Mouse (Mus musculus): ENCODE results near the gene Trnau1ap. TPM values are rescaled to one million over a fixed set of nuclear protein-coding genes. Genes with fewer than 3 reads are reported as not detected.
A peak's percentile ranks its signal among the peaks of the same experiment; 100 is the strongest.

Gene Trnau1ap
- 66.8 and 73.1 TPM in 2 replicates for polyA plus RNA-seq (2014; fragmentation: Nextera tagmentation; extraction: Ambion mirVana)

DNA sequence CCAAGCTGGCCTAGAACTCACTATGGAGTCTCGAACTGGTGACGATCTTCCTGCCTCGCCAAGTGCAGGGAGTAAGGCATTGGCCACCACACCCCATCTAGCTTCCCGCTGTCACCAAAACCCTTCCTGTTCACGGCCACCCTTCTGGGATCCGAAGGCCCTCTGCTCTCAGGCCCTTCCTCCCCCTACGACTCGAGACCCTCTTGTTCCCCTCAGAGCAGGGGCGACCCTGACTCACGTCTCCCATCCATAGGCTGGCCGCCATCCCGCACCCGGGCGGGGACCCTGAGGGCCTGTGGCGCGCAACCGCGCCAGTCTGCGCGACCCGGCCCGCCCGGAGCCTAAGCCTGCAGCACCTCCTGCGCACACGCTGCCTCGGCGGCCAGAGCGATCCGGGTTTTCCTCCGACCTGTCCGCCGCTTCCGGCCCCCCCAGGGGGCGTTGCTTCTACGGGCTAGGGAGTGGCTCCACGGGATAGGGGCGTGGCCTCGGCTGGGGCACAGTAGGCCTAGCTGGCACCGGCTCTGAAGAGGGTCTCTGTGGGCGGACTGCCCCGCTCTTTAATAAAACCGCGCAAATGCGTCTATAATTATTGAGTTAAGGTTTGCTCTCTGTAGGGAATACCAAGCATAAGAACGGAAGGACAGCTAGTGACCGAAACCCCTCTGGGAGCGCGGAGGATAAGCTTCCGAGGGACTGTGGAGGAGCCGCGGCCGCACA lies at the start of gene Trnau1ap:
TSS of gene Trnau1ap (minus strand) at position 424 of the 720 bp plus-strand sequence.
- WGBS: under 1% methylated on average over 52 of the region's 52 CpGs

DNA sequence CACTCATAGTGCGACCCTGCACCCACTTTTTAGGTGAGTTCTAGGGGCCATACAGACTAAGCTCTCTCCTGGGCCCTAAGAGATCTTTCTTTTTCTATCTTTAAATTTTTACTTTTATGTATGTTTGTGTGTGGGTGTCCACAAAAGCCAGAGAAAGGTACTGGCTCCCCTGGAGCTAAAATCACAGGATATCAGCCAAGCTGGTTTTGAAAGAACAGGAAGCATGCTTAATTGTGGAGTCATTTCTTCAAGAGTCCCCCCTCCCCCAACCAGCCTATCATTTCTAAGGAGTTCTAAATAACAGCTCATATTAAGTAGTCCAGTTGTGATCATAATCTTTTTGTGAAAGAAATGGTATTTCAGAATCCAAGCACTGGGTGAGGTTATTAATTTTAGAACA lies 44.5 kb upstream of the Trnau1ap start:
- H3K4me2 ChIP-seq (replicated peaks): no peak overlapping the region
- H3K4me1 ChIP-seq (replicated peaks; ENCODE audit: control insufficient read depth, insufficient read depth, low read length): no peaks in the 10 kb centered on the region
- peaks cover 65% of the 10 kb centered on the region for H3K36me3 ChIP-seq (replicated peaks; ENCODE audit: control insufficient read depth, insufficient read depth)
- 89% methylated on average over 1 of the region's 1 CpGs for WGBS
- no peak overlapping the region for H3K4me3 ChIP-seq (replicated peaks; ENCODE audit: low read length)
- no peaks in the 10 kb centered on the region for H3K27me3 ChIP-seq (ENCODE audit: control insufficient read depth, insufficient read depth, low read length)
- H3K9me3 ChIP-seq (ENCODE audit: control insufficient read depth, low read length): no peaks in the 10 kb centered on the region
- H3K9ac ChIP-seq: no peak overlapping the region
- DNase-seq (ENCODE audit: low spot score) (no peak), ATAC-seq (ENCODE audit: low FRiP score) (no peak)
- no peak overlapping the region for H3K27ac ChIP-seq

More for the DNA sequence above, at the start of gene Trnau1ap:
- H3K4me1 ChIP-seq (replicated peaks; ENCODE audit: control insufficient read depth, insufficient read depth, low read length): peaks cover 12% of the 10 kb centered on the region
- no peaks in the 10 kb centered on the region for H3K9me3 ChIP-seq (ENCODE audit: control insufficient read depth, low read length)
- H3K4me2 ChIP-seq (replicated peaks): peak within 1 kb of the TSS; percentile 67
- DNase-seq (ENCODE audit: low spot score): peak; percentile 88
- peak within 1 kb of the TSS; percentile 80 for H3K9ac ChIP-seq
- peak within 1 kb of the TSS; percentile 64 for H3K4me3 ChIP-seq (replicated peaks; ENCODE audit: low read length)
- no peaks in the 10 kb centered on the region for H3K27me3 ChIP-seq (ENCODE audit: control insufficient read depth, insufficient read depth, low read length)
- peak; percentile 95 for ATAC-seq (ENCODE audit: low FRiP score)
- peaks cover 30% of the 10 kb centered on the region for H3K36me3 ChIP-seq (replicated peaks; ENCODE audit: control insufficient read depth, insufficient read depth)
- H3K27ac ChIP-seq: peak within 1 kb of the TSS; percentile 69

DNA sequence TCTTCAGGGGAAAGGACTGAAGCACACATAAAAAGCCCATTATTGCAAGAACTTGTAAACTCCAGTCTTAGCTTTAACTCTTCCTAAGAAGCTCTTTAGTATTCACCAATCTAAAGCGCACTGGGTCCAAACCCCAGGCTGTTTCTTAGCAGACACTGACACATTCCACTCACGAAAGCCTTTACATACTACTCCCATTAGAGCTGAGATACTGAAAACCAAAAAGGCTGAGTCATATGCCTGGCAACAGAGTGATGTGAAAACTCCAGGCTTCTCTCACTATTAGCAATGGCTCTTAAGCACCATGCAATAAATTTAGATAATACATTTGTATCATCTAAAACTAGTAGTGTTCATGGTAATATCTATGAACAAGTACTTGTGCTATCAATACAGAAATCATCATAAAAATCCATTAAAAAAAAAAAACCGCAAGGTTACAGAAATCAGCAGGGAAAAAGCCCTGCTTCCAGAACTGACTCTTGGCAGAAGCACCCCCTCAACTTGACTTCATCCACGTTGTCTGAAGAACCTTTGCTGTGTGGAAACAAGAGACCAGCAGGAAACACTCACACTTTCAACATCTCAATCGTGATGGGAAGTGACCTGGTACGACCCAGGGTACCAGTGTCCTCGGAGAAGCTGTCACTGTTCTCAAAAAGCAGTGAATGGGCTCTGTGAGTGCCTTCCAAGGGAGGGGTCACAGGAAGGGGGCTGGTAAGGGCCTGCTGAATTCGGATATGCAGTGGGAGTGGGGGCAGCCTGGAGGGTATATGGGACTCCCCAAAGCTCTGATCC lies 40.8 kb upstream of the Trnau1ap start:
- Histone ChIP-seq H3K4me2 (replicated peaks) (no peak overlapping the region), H3K27ac (no peak overlapping the region), H3K9ac (no peak overlapping the region), H3K4me1 (replicated peaks; ENCODE audit: control insufficient read depth, insufficient read depth, low read length) (no peaks in the 10 kb centered on the region), H3K9me3 (ENCODE audit: control insufficient read depth, low read length) (no peaks in the 10 kb centered on the region), H3K4me3 (replicated peaks; ENCODE audit: low read length) (no peak overlapping the region), H3K36me3 (replicated peaks; ENCODE audit: control insufficient read depth, insufficient read depth) (peaks cover 73% of the 10 kb centered on the region), H3K27me3 (ENCODE audit: control insufficient read depth, insufficient read depth, low read length) (no peaks in the 10 kb centered on the region)
- DNase-seq (ENCODE audit: low spot score): no peak
- 75% methylated on average over 8 of the region's 8 CpGs for WGBS
- ATAC-seq (ENCODE audit: low FRiP score): no peak

DNA sequence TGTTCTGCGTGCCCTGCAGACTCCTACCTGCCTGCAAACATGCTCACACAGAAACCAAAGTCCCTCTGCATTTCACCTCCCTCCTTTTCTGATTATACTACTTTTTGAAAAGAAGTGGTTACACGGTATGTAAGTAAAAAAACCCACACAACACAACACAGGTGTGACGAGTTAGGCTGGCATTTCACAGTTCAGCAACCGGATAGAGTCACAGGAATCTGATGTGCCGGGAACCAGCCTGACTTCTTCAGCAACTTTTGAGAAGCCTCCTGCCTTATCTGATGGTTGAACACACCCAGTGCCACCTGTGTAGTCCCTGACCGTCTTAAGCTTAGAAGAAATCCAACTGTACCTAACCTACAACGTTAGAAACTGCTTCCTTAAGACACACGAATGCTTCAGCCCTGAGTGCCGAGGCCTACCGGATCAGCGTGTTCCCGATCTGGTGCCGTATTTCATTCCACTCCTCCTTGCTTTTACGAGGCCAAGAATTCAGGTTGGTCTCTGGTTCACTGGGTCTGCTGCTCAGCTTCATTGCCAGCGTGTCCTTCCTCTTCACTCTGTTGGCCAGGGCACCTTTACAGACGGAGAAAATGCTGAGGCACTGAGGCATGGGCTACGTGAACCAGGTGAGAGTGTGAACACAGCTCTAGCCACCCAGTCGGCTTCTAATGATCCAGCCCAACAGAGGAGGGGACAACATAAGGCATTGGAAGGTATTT lies 38.3 kb upstream of the Trnau1ap start:
- WGBS: 94% methylated on average over 18 of the region's 18 CpGs

DNA sequence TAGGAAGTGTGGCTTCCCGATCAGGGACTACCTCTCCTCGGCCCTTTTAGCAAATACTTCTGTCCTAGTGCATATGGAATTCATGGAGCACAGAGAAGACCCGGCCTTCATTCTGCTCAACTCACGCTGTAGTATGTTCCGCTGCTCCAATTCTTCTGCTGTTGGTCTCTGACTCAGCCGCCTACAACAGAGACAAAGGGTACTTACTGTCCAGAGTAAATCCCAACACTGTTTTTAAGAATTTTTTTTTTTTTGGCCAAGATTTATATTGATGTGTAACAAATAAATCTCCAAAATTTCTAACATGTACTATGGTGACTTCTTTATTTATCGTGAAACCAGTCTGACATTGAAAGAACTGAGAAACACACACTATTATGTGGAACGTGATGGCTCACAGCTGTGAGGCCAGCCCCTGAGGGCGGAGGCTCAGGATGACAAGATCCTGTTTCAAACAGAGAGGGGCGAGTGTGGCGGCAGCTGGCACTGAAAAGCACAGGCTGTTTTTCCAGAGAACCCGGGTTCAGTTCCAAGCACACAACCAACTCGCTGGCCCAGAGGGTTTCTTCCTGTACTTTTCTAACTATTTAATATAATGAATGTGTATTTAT lies 36.2 kb upstream of the Trnau1ap start:
- Histone ChIP-seq H3K36me3 (replicated peaks; ENCODE audit: control insufficient read depth, insufficient read depth) (peaks cover 73% of the 10 kb centered on the region), H3K9ac (no peak overlapping the region), H3K4me1 (replicated peaks; ENCODE audit: control insufficient read depth, insufficient read depth, low read length) (no peaks in the 10 kb centered on the region), H3K9me3 (ENCODE audit: control insufficient read depth, low read length) (no peaks in the 10 kb centered on the region), H3K27me3 (ENCODE audit: control insufficient read depth, insufficient read depth, low read length) (no peaks in the 10 kb centered on the region), H3K4me2 (replicated peaks) (no peak overlapping the region), H3K4me3 (replicated peaks; ENCODE audit: low read length) (no peak overlapping the region), H3K27ac (no peak overlapping the region)
- no peak for ATAC-seq (ENCODE audit: low FRiP score)
- DNase-seq (ENCODE audit: low spot score): no peak
- WGBS: 77% methylated on average over 13 of the region's 13 CpGs

More for the DNA sequence above, 38.3 kb upstream of the Trnau1ap start:
- Histone ChIP-seq H3K9me3 (ENCODE audit: control insufficient read depth, low read length) (no peaks in the 10 kb centered on the region), H3K4me3 (replicated peaks; ENCODE audit: low read length) (no peak overlapping the region), H3K27me3 (ENCODE audit: control insufficient read depth, insufficient read depth, low read length) (no peaks in the 10 kb centered on the region), H3K4me1 (replicated peaks; ENCODE audit: control insufficient read depth, insufficient read depth, low read length) (no peaks in the 10 kb centered on the region), H3K27ac (no peak overlapping the region), H3K4me2 (replicated peaks) (no peak overlapping the region), H3K36me3 (replicated peaks; ENCODE audit: control insufficient read depth, insufficient read depth) (peaks cover 77% of the 10 kb centered on the region), H3K9ac (no peak overlapping the region)
- ATAC-seq (ENCODE audit: low FRiP score) (no peak), DNase-seq (ENCODE audit: low spot score) (no peak)

GRCm38 (mm10) chr4:132363487-132363886 lies 34.1 kb upstream of the Trnau1ap start:
- Histone ChIP-seq H3K4me1 (replicated peaks; ENCODE audit: control insufficient read depth, insufficient read depth, low read length) (no peaks in the 10 kb centered on the region), H3K9me3 (ENCODE audit: control insufficient read depth, low read length) (no peaks in the 10 kb centered on the region), H3K4me3 (replicated peaks; ENCODE audit: low read length) (no peak overlapping the region), H3K36me3 (replicated peaks; ENCODE audit: control insufficient read depth, insufficient read depth) (peaks cover 72% of the 10 kb centered on the region), H3K27ac (no peak overlapping the region), H3K27me3 (ENCODE audit: control insufficient read depth, insufficient read depth, low read length) (no peaks in the 10 kb centered on the region), H3K9ac (no peak overlapping the region), H3K4me2 (replicated peaks) (no peak overlapping the region)
- DNase-seq (ENCODE audit: low spot score) (no peak), ATAC-seq (ENCODE audit: low FRiP score) (no peak)
- 97% methylated on average over 11 of the region's 11 CpGs for WGBS

DNA sequence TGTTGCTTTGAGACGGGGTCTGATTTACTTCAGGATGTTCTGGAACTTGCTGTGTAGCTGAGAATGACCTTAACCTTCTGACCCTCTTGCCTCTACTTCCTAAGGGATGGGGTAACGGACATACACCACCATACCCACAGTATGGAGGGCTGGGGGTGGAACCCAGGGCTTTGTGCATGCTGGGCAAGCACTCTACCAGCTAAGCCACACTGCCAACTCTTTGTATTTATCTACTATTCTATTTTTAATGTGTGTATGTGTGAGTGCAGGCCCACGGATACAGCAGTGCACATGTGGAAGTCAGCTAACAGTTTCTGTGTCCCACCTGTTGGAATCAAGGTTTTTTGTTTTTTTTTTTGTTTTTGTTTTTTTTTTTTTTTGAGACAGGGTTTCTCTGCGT lies 30.2 kb upstream of the Trnau1ap start:
- Histone ChIP-seq H3K9ac (no peak overlapping the region), H3K4me2 (replicated peaks) (no peak overlapping the region), H3K27me3 (ENCODE audit: control insufficient read depth, insufficient read depth, low read length) (no peaks in the 10 kb centered on the region), H3K4me3 (replicated peaks; ENCODE audit: low read length) (no peak overlapping the region), H3K9me3 (ENCODE audit: control insufficient read depth, low read length) (no peaks in the 10 kb centered on the region), H3K4me1 (replicated peaks; ENCODE audit: control insufficient read depth, insufficient read depth, low read length) (no peaks in the 10 kb centered on the region), H3K36me3 (replicated peaks; ENCODE audit: control insufficient read depth, insufficient read depth) (peaks cover 61% of the 10 kb centered on the region), H3K27ac (no peak overlapping the region)
- WGBS: 91% methylated on average over 3 of the region's 4 CpGs
- DNase-seq (ENCODE audit: low spot score) (no peak), ATAC-seq (ENCODE audit: low FRiP score) (no peak)

DNA sequence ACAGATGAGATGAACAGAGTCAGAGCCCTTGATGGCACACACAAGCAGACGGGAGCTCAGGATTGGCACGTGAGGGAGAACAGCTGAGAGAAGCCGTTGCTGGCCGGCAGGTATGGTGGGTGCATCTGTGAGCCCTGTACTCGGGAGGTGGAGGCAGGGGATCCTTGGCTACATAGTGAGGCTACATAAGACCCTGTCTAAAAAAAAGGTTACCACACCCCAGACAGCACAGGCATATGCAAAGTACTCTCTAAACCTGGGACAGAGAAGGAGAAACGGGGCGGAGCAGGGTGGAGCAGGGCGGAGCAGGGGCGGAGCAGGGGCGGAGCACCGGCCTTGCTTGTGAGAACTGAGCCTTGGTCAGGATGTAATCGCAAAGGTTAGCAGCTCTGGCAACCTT lies 26.8 kb upstream of the Trnau1ap start:
- H3K36me3 ChIP-seq (replicated peaks; ENCODE audit: control insufficient read depth, insufficient read depth): peaks cover 49% of the 10 kb centered on the region
- no peak overlapping the region for H3K4me2 ChIP-seq (replicated peaks)
- no peak overlapping the region for H3K9ac ChIP-seq
- no peak overlapping the region for H3K4me3 ChIP-seq (replicated peaks; ENCODE audit: low read length)
- H3K9me3 ChIP-seq (ENCODE audit: control insufficient read depth, low read length): no peaks in the 10 kb centered on the region
- H3K27ac ChIP-seq: no peak overlapping the region
- 36% methylated on average over 12 of the region's 12 CpGs for WGBS
- no peak for ATAC-seq (ENCODE audit: low FRiP score)
- H3K4me1 ChIP-seq (replicated peaks; ENCODE audit: control insufficient read depth, insufficient read depth, low read length): peaks cover 11% of the 10 kb centered on the region
- no peaks in the 10 kb centered on the region for H3K27me3 ChIP-seq (ENCODE audit: control insufficient read depth, insufficient read depth, low read length)
- no peak for DNase-seq (ENCODE audit: low spot score)

DNA sequence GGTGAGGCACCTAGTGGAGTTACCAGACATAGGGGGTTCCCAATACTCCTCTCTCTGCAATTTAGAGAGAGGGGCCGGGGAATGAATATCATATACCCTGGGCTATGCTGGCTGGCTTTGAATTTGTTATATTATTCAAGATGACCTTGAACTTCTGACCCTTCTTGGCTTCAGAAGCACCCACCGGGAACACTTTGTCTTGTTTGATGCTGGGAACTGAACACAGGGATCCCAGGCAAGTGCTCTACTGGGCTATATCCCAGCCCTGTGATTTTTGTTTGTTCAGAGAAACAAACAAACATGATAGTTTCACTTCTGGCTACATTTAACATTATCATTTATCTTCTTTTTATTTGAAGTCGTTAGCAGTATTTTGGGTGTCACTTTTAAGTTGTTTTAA lies 26.1 kb upstream of the Trnau1ap start:
- no peaks in the 10 kb centered on the region for H3K9me3 ChIP-seq (ENCODE audit: control insufficient read depth, low read length)
- no peak overlapping the region for H3K4me3 ChIP-seq (replicated peaks; ENCODE audit: low read length)
- H3K9ac ChIP-seq: no peak overlapping the region
- no peak overlapping the region for H3K27ac ChIP-seq
- DNase-seq (ENCODE audit: low spot score) (no peak), ATAC-seq (ENCODE audit: low FRiP score) (no peak)
- H3K27me3 ChIP-seq (ENCODE audit: control insufficient read depth, insufficient read depth, low read length): no peaks in the 10 kb centered on the region
- WGBS: 87% methylated on average over 3 of the region's 3 CpGs
- peaks cover 11% of the 10 kb centered on the region for H3K4me1 ChIP-seq (replicated peaks; ENCODE audit: control insufficient read depth, insufficient read depth, low read length)
- peaks cover 54% of the 10 kb centered on the region for H3K36me3 ChIP-seq (replicated peaks; ENCODE audit: control insufficient read depth, insufficient read depth)
- no peak overlapping the region for H3K4me2 ChIP-seq (replicated peaks)

Measured in hindbrain, embryonic 14.5 days (tissue).